Mouse (Mus musculus): ENCODE measurements at regions not wholly inside any gene's neighbourhood (a gene's known extent, or its start where the extent isn't known, plus 50 kb on each side); places are given as distances from the start of the nearest gene placed in this dataset.
A peak's percentile ranks its signal among the peaks of the same experiment; 100 is the strongest.

DNA sequence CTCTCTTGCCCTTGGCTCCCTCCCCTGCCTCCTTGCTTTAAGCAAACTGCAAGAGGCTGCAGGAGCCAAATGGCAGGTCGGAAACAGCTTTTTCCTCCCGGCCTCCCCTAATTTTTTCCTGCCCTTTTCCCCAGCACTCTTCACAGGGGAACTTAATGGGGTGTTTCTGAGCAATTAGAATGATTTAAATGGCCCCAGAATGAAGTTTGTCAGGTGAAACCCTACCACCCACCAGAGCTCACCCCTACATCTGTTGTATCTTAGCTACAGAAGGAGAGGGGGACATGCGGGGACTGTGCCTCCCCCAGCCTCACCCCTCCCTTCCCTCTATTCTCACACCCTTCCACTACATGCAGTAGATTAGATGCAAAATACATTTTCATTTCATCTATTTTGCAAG, 326.5 kb upstream of the Gm4791 start:
- Histone ChIP-seq H3K36me3 (no peaks in the 10 kb centered on the region), H3K9me3 (no peaks in the 10 kb centered on the region), H3K4me1 (no peaks in the 10 kb centered on the region), H3K9ac (no peak overlapping the region), H3K27me3 (no peaks in the 10 kb centered on the region), H3K4me3 (no peak overlapping the region), H3K27ac (no peak overlapping the region), H3K4me2 (replicated peaks) (no peak overlapping the region)
- WGBS = 33% methylated on average over 3 of the region's 3 CpGs
- ATAC-seq (ENCODE audit: insufficient number of reproducible peaks, insufficient read depth, low FRiP score, low TSS enrichment) = no peak

DNA sequence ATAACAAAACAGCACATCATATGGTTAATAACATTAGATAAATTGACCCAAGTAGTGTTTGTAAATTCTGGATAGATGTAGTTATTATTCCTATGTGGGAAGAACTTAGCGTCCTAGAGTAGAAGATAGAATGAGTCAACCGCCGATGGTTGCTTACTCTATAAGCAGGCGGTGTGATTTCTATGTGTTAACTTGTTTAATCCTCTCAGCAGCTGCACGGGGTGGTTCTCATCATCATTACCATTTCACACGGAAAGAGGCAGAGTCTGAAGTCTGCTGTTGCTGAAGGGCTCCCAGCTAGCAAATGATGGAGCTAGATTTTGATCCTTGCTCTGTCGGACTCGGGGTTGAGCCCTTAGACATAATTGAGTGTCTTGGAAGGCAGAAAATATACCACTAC, 334.6 kb upstream of the 4931429L15Rik start:
- H3K27ac ChIP-seq = no peak overlapping the region
- H3K27me3 ChIP-seq = no peaks in the 10 kb centered on the region
- ATAC-seq (ENCODE audit: insufficient number of reproducible peaks, insufficient read depth, low FRiP score, low TSS enrichment) = no peak
- H3K36me3 ChIP-seq = no peaks in the 10 kb centered on the region
- H3K4me2 ChIP-seq (replicated peaks) = no peak overlapping the region
- H3K4me1 ChIP-seq = no peaks in the 10 kb centered on the region
- H3K9me3 ChIP-seq = no peaks in the 10 kb centered on the region
- no peak overlapping the region for H3K9ac ChIP-seq
- H3K4me3 ChIP-seq = no peak overlapping the region
- 86% methylated on average over 8 of the region's 8 CpGs for WGBS

DNA sequence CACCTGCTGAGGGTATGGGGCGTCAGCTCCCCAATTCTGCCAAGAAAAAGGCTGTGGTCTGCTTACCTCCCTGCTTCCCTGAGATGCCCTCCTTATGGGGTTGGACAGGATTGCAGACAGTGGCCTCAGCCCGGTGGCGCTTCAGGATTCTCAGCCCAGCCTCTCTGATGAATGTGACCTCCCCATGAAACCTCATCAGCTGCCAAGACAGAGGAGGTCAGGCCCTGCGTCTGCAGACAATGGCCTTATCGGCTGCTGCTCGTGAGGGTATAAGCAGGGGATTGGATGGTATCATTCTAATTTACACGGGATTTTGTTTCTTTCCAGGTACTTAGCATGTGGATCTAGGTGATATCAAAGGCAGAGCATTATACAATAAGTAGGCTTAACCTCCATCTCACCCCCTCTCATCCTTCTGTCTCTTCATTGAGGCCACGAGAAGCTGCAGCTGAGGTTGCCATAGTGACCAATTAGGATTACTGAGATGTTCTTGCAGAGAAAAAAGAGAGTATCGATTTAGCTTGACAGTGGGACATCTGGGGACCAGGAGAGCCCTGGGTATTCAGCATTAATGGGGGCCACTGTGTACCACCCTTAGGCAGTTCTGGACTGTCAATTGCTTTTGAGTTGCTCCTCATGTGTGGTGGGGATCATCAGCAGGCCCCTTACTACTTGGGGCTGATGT, 327.6 kb upstream of the 4931429L15Rik start:
- 54% methylated on average over 9 of the region's 9 CpGs for whole genome bisulfite sequencing
- Histone ChIP-seq H3K9me3 (no peaks in the 10 kb centered on the region), H3K27ac (no peak overlapping the region), H3K36me3 (no peaks in the 10 kb centered on the region), H3K9ac (no peak overlapping the region), H3K4me1 (no peaks in the 10 kb centered on the region), H3K27me3 (no peaks in the 10 kb centered on the region), H3K4me3 (no peak overlapping the region), H3K4me2 (replicated peaks) (no peak overlapping the region)
- ATAC-seq (ENCODE audit: insufficient number of reproducible peaks, insufficient read depth, low FRiP score, low TSS enrichment) = no peak

DNA sequence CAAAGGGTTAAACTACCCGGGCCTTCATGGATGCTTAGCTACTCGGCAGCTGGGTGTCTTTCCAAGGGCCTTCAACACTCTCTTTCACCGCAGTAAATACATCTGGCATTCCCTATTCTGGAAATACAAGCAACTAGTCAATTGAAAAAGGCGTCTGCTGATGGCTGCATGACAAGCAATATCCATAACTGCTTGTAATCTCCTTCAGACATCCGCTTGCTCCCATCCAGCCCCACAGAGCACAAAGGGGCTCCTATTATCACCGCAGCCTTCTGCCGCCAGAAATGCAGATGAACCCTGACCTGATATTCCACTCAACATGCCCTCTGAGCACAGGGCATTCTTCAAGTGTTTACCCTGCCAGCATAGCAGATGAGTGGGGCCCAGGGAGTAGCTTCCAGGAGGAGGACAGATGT, 325.7 kb upstream of the 4931429L15Rik start:
- WGBS = 20% methylated on average over 7 of the region's 7 CpGs
- no peaks in the 10 kb centered on the region for H3K4me1 ChIP-seq
- H3K4me3 ChIP-seq = no peak overlapping the region
- H3K36me3 ChIP-seq = no peaks in the 10 kb centered on the region
- H3K4me2 ChIP-seq (replicated peaks) = no peak overlapping the region
- no peak overlapping the region for H3K9ac ChIP-seq
- no peak overlapping the region for H3K27ac ChIP-seq
- no peak for ATAC-seq (ENCODE audit: insufficient number of reproducible peaks, insufficient read depth, low FRiP score, low TSS enrichment)
- H3K9me3 ChIP-seq = no peaks in the 10 kb centered on the region
- H3K27me3 ChIP-seq = no peaks in the 10 kb centered on the region

DNA sequence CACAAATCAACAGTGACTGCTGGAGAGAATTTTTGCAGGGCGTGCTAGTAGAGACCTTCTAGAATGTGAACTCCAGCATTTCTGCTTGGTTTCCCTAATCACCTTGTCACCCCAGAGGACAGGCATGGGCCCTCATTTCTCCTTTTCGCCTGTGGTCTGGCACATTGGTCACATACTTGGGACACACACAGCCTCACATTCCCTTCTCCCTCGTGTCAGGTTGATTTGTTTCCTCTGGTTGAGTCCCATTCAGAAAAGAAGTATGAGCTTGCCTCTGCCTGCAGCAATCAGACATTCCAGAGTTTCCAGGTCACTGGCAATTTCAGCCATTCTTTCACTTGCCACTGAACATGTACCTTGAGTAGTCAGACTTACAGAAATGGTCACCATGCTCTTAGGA, 323.8 kb upstream of the 4931429L15Rik start:
- Histone ChIP-seq H3K27me3 (no peaks in the 10 kb centered on the region), H3K4me1 (no peaks in the 10 kb centered on the region), H3K27ac (no peak overlapping the region), H3K36me3 (no peaks in the 10 kb centered on the region), H3K4me2 (replicated peaks) (no peak overlapping the region), H3K9me3 (no peaks in the 10 kb centered on the region), H3K9ac (no peak overlapping the region), H3K4me3 (no peak overlapping the region)
- 68% methylated on average over 3 of the region's 3 CpGs for WGBS
- ATAC-seq (ENCODE audit: insufficient number of reproducible peaks, insufficient read depth, low FRiP score, low TSS enrichment) = 0 out of 2 replicates have a peak, but pooled peaks have one; percentile 41

DNA sequence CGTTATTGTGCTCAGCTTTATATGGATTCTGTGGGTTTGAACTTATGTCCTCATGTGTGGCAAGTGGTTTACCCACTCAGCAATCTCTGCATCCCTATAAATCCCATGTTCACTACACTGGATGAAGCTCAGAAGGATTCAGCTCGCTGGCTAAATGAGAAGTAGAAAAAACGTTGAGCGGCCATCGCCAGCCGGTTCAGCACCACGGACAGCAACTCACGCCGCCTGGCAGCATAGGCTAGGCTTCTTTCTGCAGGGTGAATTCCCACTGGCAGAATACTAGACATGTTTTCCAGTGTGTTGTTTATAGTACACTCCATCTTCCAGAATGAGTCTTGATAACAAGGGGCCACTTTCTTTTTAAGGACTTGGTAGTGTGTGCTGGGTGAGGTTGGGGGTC, 322.9 kb upstream of the 4931429L15Rik start:
- ATAC-seq (ENCODE audit: insufficient number of reproducible peaks, insufficient read depth, low FRiP score, low TSS enrichment) = no peak
- Histone ChIP-seq H3K36me3 (no peaks in the 10 kb centered on the region), H3K27ac (no peak overlapping the region)

DNA sequence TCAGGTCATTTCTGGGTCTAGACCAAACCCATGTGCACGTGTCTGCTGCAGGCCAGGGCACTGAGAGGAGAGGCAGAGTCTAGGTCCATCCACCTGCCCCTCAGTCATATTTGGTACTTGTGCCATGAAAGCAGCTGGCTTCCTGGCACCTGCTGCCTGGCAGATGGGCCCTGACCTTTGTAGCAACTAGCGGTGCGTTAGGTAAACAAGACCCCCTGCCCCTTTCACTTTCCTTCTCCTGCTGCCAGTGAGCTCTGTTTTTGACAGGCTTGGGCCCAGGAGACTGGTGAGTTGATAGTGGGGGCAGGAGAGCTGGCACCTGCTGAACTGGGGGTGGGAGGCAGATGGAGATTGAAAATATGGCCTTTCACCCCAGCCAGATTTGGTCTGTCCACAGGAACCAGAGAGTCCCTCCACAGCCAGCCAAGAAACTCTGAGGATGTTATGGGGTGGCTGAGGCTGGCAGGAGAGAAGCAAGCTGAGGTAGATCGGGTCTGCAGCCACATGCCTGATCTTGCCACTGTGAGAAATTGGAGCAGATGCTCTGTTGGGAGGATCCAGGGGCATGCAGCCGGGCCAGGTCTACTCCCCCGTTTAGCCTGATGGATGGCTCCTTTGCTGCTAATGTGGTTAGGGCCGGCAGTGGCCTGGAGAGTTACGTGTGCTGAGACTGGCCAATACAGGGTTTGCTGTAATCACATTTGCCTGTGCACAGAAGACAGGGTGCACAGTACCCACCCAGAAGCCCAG, 316.6 kb upstream of the 4931429L15Rik start:
- no peaks in the 10 kb centered on the region for H3K9me3 ChIP-seq
- H3K36me3 ChIP-seq = no peaks in the 10 kb centered on the region
- WGBS = 63% methylated on average over 8 of the region's 8 CpGs
- H3K4me2 ChIP-seq (replicated peaks) = no peak overlapping the region
- no peak overlapping the region for H3K27ac ChIP-seq
- ATAC-seq (ENCODE audit: insufficient number of reproducible peaks, insufficient read depth, low FRiP score, low TSS enrichment) = no peak
- H3K4me3 ChIP-seq = no peak overlapping the region
- H3K4me1 ChIP-seq = no peaks in the 10 kb centered on the region
- no peaks in the 10 kb centered on the region for H3K27me3 ChIP-seq
- H3K9ac ChIP-seq = no peak overlapping the region

More for the DNA sequence above, 322.9 kb upstream of the 4931429L15Rik start:
- no peak overlapping the region for H3K4me3 ChIP-seq
- H3K9me3 ChIP-seq = no peaks in the 10 kb centered on the region
- H3K9ac ChIP-seq = no peak overlapping the region
- no peaks in the 10 kb centered on the region for H3K4me1 ChIP-seq
- no peak overlapping the region for H3K4me2 ChIP-seq (replicated peaks)
- H3K27me3 ChIP-seq = no peaks in the 10 kb centered on the region
- 6% methylated on average over 9 of the region's 9 CpGs for WGBS

DNA sequence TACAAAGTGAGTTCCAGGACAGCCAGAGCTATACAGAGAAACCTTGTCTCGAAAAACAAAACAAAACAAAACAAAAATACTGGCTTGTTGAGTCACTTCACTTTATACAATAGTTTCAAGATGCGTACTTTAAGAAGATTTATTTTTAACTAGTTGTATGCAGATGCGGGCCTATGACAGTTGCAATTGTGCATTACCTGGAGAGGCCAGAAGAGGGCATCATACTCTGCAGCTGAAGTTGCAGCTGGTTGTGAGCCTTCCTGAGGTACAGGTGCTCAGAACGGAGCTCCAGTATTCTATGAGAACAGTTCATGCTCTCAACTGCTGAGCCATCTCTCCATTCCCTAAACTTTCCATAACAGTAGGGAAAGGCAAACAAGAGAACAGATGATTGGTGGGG, 314.2 kb upstream of the 4931429L15Rik start:
- no peaks in the 10 kb centered on the region for H3K4me1 ChIP-seq
- 77% methylated on average over 4 of the region's 4 CpGs for WGBS
- H3K4me3 ChIP-seq = no peak overlapping the region
- H3K36me3 ChIP-seq = no peaks in the 10 kb centered on the region
- H3K9ac ChIP-seq = no peak overlapping the region
- no peaks in the 10 kb centered on the region for H3K27me3 ChIP-seq
- ATAC-seq (ENCODE audit: insufficient number of reproducible peaks, insufficient read depth, low FRiP score, low TSS enrichment) = no peak
- H3K27ac ChIP-seq = no peak overlapping the region
- no peak overlapping the region for H3K4me2 ChIP-seq (replicated peaks)
- H3K9me3 ChIP-seq = no peaks in the 10 kb centered on the region

DNA sequence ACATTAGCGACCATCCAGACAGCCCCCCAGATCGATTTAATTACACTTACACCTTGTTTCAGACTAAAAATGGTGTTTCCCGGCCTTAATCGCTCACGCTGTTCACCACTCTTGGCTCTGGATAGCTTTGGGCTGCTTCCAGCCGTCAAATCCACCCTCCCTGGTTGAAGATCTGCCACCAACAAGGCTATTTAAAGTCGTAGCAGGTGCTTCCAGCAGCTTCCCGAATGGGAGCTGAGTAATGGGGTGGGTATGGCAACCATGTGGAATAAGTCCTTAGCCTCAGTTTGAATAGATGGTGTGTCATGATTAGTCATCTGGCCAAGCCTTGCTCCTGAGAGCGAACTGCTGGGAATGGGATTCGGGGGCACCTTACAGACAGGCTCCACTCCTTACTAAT, 312.8 kb upstream of the 4931429L15Rik start:
- no peaks in the 10 kb centered on the region for H3K9me3 ChIP-seq
- H3K36me3 ChIP-seq = no peaks in the 10 kb centered on the region
- H3K4me3 ChIP-seq = no peak overlapping the region
- WGBS = 86% methylated on average over 10 of the region's 10 CpGs
- no peak overlapping the region for H3K27ac ChIP-seq
- no peak overlapping the region for H3K4me2 ChIP-seq (replicated peaks)
- no peak overlapping the region for H3K9ac ChIP-seq
- no peak for ATAC-seq (ENCODE audit: insufficient number of reproducible peaks, insufficient read depth, low FRiP score, low TSS enrichment)
- H3K27me3 ChIP-seq = no peaks in the 10 kb centered on the region
- no peaks in the 10 kb centered on the region for H3K4me1 ChIP-seq

DNA sequence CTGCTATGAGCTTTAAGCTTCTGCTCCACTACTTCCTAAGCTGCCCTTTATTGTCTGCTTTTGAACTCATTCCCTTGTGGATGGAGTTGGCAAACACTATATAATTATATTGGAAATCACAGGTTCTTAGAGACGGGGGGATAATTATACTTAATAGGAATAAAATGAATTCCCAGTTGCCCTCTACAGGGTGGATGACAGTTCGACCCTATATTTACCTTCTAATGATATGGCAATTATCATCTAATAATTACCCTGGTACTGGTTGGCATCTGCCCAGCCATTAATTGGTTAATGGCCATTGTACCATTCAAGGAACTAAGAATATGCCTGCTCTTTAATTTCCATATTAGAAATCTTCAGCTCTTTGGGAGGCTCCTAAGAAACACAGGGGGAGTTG, 302.5 kb upstream of the 4931429L15Rik start:
- Histone ChIP-seq H3K36me3 (no peaks in the 10 kb centered on the region), H3K9me3 (no peaks in the 10 kb centered on the region), H3K4me1 (no peaks in the 10 kb centered on the region), H3K4me3 (no peak overlapping the region), H3K27me3 (no peaks in the 10 kb centered on the region), H3K9ac (no peak overlapping the region), H3K27ac (no peak overlapping the region), H3K4me2 (replicated peaks) (no peak overlapping the region)
- no peak for ATAC-seq (ENCODE audit: insufficient number of reproducible peaks, insufficient read depth, low FRiP score, low TSS enrichment)
- WGBS = 66% methylated on average over 2 of the region's 2 CpGs

DNA sequence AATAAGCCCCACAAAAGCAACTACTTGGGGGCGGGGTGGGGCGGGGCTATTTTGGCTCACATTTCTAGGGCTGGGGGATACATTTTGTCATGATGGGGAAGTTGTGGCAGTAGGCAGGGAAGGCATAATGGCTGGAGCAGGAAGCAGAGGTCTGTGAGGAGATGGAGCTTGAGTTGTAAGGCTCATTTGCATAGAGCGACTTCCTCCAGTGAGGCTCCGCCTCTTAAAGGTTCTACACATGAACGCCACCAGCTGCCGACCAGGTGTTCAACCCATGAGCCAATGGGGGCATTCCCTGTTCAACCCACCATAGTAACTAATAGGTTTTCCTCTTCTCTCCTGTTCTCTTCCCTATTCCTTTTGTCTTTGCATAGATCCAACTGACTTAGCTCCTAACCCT, 302.1 kb upstream of the 4931429L15Rik start:
- Histone ChIP-seq H3K36me3 (no peaks in the 10 kb centered on the region), H3K4me3 (no peak overlapping the region), H3K27ac (no peak overlapping the region), H3K4me1 (no peaks in the 10 kb centered on the region), H3K9ac (no peak overlapping the region), H3K9me3 (no peaks in the 10 kb centered on the region), H3K4me2 (replicated peaks) (no peak overlapping the region), H3K27me3 (no peaks in the 10 kb centered on the region)
- 93% methylated on average over 6 of the region's 6 CpGs for WGBS
- no peak for ATAC-seq (ENCODE audit: insufficient number of reproducible peaks, insufficient read depth, low FRiP score, low TSS enrichment)
